Mouse (Mus musculus) forebrain, embryonic 13.5 days (tissue): ENCODE measurements around the gene Zan. TPM values are rescaled to one million over a fixed set of nuclear protein-coding genes. Genes with fewer than 3 reads are reported as not detected.

Source experiments
- ATAC-seq: fragments of 200-750 bp; cut with Nextera tagmentation; 2 replicates; pipeline ENCODE4 v1.8.0; 2017
- H3K27ac ChIP-seq: fragments of 300-500 bp; sonication (generic); 2 replicates; pipeline ENCODE4 v1.5.1; 2015; ENCODE audit warnings: inconsistent platforms, mild to moderate bottlenecking, moderate library complexity
- H3K27me3 ChIP-seq: fragments of 300-500 bp; sonication (generic); 2 replicates; pipeline ENCODE4 v1.6.1; 2015; ENCODE audit warnings: mild to moderate bottlenecking, inconsistent platforms
- H3K36me3 ChIP-seq: fragments of 300-500 bp; sonication (generic); 2 replicates; pipeline ENCODE4 v1.6.1; 2015; ENCODE audit warnings: mild to moderate bottlenecking, inconsistent platforms; ENCODE audit not compliant: poor library complexity, severe bottlenecking
- H3K4me1 ChIP-seq: fragments of 300-500 bp; sonication (generic); 2 replicates; pipeline ENCODE4 v1.6.1; 2015; ENCODE audit warnings: inconsistent platforms
- H3K4me2 ChIP-seq: fragments of 300-500 bp; sonication (generic); 2 replicates; pipeline ENCODE4 v1.6.1; 2015; ENCODE audit warnings: inconsistent platforms, mild to moderate bottlenecking, moderate library complexity
- H3K4me3 ChIP-seq: fragments of 300-500 bp; sonication (generic); 2 replicates; pipeline ENCODE4 v1.5.1; 2015; ENCODE audit warnings: mild to moderate bottlenecking, inconsistent platforms
- H3K9ac ChIP-seq: fragments of 300-500 bp; sonication (generic); 2 replicates; pipeline ENCODE4 v1.6.1; 2015; ENCODE audit warnings: mild to moderate bottlenecking, inconsistent platforms
- H3K9me3 ChIP-seq: fragments of 300-500 bp; sonication (generic); replicated peaks from 2 replicates; pipeline ENCODE4 v1.6.1; 2016; ENCODE audit warnings: inconsistent platforms
- WGBS: fragments of 180-500 bp; shearing (Covaris S2); methylation state at CpG from one replicate; pipeline ENCODE4 v1.1.7; 2015; 5-methylcytosine and 5-hydroxymethylcytosine counted together
- polyA plus RNA-seq: library from polyadenylated mRNA; unstranded; fragments of >200 nt; fragmentation: Nextera tagmentation; extraction: Ambion mirVana; gene quantifications from 2 replicates; pipeline ENCODE4 v1.2.1, GENCODE M21; 2015

Zan gene
- polyA plus RNA-seq, result 0.08 and 0.12 TPM in 2 replicates

DNA sequence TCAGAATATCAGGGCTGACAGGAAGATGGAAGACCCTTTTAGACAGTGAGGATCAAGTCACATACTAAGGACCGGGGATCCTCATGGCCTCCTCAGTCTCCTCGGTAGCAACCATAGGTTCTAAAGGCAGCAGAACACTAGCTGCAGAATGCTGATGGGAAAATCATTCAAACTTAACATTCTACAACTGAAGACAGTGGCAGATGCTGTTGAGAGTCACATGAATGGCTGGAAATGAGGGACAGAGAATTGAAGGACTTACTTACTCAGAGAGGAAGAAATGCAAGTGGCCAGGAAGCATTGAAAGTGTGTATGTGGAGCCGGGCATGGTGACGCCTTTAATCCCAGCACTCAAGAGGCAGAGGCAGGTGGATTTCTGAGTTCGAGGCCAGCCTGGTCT is at the start of gene Zan:
Gene Zan (minus strand): TSS at position 101 of the 400 bp plus-strand sequence.
- Histone ChIP-seq H3K27me3 (no peaks in the 10 kb centered on the region), H3K4me3 (no peak within 1 kb of the TSS), H3K36me3 (no peaks in the 10 kb centered on the region), H3K9ac (no peak within 1 kb of the TSS), H3K4me2 (no peak within 1 kb of the TSS), H3K9me3 (no peaks in the 10 kb centered on the region), H3K27ac (no peak within 1 kb of the TSS), H3K4me1 (no peaks in the 10 kb centered on the region)
- 83% methylated on average over 5 of the region's 5 CpGs for WGBS
- no peak for ATAC-seq

DNA sequence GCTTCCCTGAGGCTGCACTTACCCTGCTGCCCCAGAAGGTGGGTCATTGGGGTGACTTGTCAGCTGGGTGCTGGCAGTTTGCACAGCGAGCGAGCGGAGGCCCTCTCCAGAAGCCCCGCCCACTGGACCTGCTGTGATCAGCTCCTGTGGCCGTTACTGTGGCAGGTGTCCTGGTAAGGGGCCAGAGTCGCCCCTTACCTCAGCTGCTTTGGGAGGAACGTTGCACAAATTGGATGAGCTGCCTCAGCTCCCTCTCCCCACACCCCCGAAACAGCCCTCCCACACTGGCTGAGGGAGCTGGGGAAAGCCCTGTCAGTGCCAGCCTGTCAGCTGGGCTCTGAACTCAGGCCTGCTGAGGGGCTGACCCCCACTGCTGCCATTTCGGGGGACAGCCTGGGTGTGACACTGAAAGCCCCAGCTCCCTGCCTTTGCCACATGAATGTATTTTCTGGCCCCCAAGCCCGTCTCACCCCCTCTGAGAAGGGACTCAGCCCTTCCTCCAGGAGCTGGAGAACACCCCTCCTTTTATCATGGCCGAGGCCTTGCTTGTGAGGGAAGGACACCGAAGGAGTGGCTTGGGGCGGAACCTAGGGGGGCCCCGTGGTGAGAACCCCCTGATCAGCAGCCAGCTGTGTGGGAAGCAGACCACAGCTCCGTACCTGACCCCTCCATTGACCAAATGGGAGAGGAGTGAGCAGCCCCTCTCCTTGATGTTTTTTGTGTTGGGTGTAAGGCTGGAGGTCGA is 49.5 kb upstream of the Zan start:
- ATAC-seq, result no peak
- peaks cover 48% of the 10 kb centered on the region for H3K4me1 ChIP-seq
- H3K9ac ChIP-seq, result 0 out of 2 replicates have a peak overlapping the region, but pooled peaks have one; percentile 7
- H3K27ac ChIP-seq, result peak overlapping the region; percentile 77
- H3K4me3 ChIP-seq, result no peak overlapping the region
- no peaks in the 10 kb centered on the region for H3K9me3 ChIP-seq
- H3K27me3 ChIP-seq, result no peaks in the 10 kb centered on the region
- no peak overlapping the region for H3K4me2 ChIP-seq
- H3K36me3 ChIP-seq, result peaks cover 87% of the 10 kb centered on the region
- 39% methylated on average over 16 of the region's 16 CpGs for WGBS

DNA sequence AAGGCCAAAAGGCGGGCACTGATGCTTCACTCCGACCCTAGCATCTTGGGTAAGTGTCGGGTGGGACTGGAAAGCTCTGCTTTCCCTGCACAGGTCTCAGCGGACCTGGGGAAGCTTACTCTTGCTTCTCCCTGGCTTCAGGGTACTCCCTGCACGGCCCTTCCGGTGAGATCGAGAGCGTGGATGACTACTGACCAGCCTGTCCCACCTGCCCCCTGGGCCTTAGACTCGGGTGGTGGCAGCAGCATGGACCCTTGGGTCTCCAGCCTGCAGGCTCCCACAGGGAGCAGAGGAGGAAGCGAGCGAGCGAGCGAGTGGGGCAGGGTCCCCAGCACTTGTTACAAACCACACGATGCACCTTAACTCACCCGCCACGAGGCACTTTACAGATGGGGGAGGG is 48.6 kb upstream of the Zan start:
- Histone ChIP-seq H3K9me3 (no peaks in the 10 kb centered on the region), H3K4me3 (no peak overlapping the region), H3K27me3 (no peaks in the 10 kb centered on the region), H3K9ac (peak overlapping the region; percentile 1; the same call in 1 of the 2 replicates), H3K27ac (peak overlapping the region; percentile 59), H3K4me2 (no peak overlapping the region), H3K36me3 (peaks cover 96% of the 10 kb centered on the region), H3K4me1 (peaks cover 46% of the 10 kb centered on the region)
- no peak for ATAC-seq
- WGBS, result 78% methylated on average over 16 of the region's 16 CpGs

DNA sequence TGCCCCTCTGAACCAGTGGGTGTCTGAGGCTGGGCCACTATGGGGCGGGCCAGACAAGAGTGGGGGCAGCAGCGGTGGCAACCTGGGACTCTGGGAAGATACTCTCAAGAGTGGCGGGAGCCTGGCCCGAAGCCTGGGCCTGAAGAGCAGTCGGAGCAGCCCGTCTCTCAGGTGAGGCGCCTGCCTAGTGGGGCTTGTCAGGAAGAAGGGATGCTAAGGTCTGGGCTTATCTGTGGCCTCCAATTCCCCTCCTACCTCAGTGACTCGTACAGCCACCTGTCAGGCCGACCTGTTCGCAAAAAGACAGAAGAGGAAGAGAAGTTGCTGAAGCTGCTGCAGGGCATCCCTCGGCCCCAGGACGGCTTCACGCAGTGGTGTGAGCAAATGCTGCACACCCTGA is 47.8 kb upstream of the Zan start:
- H3K9ac ChIP-seq, result 0 out of 2 replicates have a peak overlapping the region, but pooled peaks have one; percentile 1
- H3K27me3 ChIP-seq, result no peaks in the 10 kb centered on the region
- H3K4me1 ChIP-seq, result peaks cover 38% of the 10 kb centered on the region
- no peak overlapping the region for H3K4me3 ChIP-seq
- H3K4me2 ChIP-seq, result no peak overlapping the region
- 87% methylated on average over 13 of the region's 13 CpGs for WGBS
- H3K9me3 ChIP-seq, result no peaks in the 10 kb centered on the region
- H3K27ac ChIP-seq, result peak overlapping the region; percentile 59; the same call in 1 of the 2 replicates
- peaks cover 99% of the 10 kb centered on the region for H3K36me3 ChIP-seq
- no peak for ATAC-seq

DNA sequence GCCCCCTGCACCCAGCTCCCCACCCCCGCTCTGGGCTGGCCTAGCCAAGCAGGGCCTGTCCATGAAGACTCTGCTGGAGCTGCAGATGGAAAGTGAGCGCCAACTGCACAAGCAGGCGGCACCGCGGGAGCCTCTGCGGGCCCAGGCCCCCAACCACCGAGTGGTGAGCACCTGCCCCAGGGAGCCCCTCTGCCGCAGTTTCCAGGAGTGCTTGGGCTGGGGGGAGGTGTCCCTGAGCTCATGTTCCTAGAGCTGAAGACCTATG is 47.3 kb upstream of the Zan start:
- no peak overlapping the region for H3K4me3 ChIP-seq
- H3K4me1 ChIP-seq, result peaks cover 33% of the 10 kb centered on the region
- WGBS, result 84% methylated on average over 8 of the region's 8 CpGs
- ATAC-seq, result no peak
- no peak overlapping the region for H3K27ac ChIP-seq
- no peaks in the 10 kb centered on the region for H3K27me3 ChIP-seq
- H3K36me3 ChIP-seq, result peaks cover 99% of the 10 kb centered on the region
- H3K9me3 ChIP-seq, result no peaks in the 10 kb centered on the region
- no peak overlapping the region for H3K4me2 ChIP-seq
- 0 out of 2 replicates have a peak overlapping the region, but pooled peaks have one; percentile 1 for H3K9ac ChIP-seq

DNA sequence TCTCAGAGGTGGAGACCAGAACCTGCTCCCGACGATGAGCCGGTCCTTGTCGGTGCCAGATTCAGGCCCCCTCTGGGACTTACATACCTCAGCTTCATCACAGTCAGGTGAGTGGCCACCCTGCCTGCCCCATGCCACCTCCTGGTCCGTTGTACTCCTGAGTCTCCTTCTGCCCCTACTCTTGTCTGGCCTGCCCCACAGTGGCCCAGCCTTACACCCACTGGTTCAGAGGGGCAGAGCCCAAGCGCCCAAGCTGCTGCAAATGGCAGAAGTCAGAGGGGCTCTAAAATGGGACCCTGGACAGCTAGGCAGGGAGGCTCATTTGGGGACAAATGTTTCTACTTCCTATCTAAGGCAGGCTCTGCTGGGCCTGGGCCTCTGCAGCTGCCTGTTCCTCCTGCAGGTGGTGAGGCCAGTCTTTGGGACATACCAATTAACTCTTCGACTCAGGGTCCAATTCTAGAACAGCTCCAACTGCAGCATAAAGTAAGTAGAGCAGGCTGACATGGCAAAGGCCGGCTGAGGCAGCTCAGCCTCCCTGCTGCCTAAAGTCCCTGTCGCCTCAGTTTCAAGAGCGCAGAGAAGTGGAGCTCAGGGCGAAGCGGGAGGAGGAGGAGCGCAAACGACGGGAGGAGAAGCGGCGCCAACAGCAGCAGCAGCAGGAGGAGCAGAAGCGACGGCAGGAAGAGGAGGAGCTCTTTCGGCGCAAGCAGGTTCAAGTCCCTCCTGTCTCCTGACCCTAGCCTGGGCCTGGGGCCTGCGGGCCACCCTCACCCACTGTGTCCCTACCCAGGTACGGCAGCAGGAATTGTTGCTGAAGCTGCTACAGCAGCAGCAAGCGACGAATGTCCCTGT is 46.8 kb upstream of the Zan start:
- WGBS, result 82% methylated on average over 25 of the region's 25 CpGs
- peaks cover 99% of the 10 kb centered on the region for H3K36me3 ChIP-seq
- ATAC-seq, result no peak
- no peak overlapping the region for H3K9ac ChIP-seq
- H3K4me3 ChIP-seq, result no peak overlapping the region
- no peak overlapping the region for H3K4me2 ChIP-seq
- H3K27me3 ChIP-seq, result no peaks in the 10 kb centered on the region
- peaks cover 30% of the 10 kb centered on the region for H3K4me1 ChIP-seq
- peak overlapping the region; percentile 48; the same call in 1 of the 2 replicates for H3K27ac ChIP-seq
- H3K9me3 ChIP-seq, result no peaks in the 10 kb centered on the region

DNA sequence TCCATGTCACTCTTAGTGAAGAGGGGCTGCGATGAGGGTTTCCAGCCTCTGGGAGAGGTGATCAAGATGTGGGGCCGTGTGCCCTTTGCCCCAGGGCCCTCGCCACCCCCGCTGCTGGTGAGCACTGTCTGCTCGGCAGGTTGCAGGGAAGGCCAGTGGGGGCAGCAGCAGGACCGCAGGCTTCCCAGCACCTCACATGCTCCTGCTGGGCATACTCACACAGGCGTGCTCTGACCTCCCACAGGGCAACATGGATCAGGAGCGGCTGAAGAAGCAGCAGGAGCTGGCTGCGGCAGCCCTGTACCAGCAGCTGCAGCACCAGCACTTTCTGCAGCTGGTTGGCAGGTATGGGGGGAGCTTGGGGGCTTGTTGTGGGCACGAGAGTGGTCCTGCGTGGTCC is 45.8 kb upstream of the Zan start:
- no peak overlapping the region for H3K4me2 ChIP-seq
- 82% methylated on average over 11 of the region's 11 CpGs for WGBS
- H3K36me3 ChIP-seq, result peaks cover 97% of the 10 kb centered on the region
- H3K4me3 ChIP-seq, result no peak overlapping the region
- 0 out of 2 replicates have a peak overlapping the region, but pooled peaks have one; percentile 48 for H3K27ac ChIP-seq
- H3K9ac ChIP-seq, result no peak overlapping the region
- no peaks in the 10 kb centered on the region for H3K27me3 ChIP-seq
- ATAC-seq, result no peak
- H3K4me1 ChIP-seq, result peaks cover 22% of the 10 kb centered on the region
- H3K9me3 ChIP-seq, result no peaks in the 10 kb centered on the region

DNA sequence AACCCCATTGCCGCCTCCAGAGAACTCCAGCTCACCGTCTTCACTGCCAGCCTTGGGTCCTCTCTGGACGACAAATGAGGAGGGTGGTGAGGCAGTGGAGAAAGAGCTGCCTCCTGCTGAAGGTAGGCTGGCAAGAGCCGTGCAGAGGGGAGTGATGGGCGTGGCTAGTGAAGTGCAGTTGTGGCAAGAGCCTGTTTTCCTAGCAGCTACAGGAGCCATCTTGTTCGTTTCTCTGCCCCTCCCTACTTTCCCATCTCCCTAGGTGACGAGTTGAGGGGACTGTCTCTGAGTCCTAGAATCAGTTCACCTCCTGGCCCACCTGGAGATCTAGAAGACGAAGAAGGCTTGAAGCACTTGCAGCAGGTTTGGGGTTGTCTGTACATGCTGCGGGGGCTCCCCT is 45.0 kb upstream of the Zan start:
- no peak for ATAC-seq
- Histone ChIP-seq H3K36me3 (peaks cover 89% of the 10 kb centered on the region), H3K4me2 (no peak overlapping the region), H3K9me3 (no peaks in the 10 kb centered on the region), H3K4me1 (peaks cover 16% of the 10 kb centered on the region), H3K27ac (no peak overlapping the region), H3K27me3 (no peaks in the 10 kb centered on the region), H3K4me3 (no peak overlapping the region), H3K9ac (no peak overlapping the region)
- 81% methylated on average over 9 of the region's 9 CpGs for WGBS

DNA sequence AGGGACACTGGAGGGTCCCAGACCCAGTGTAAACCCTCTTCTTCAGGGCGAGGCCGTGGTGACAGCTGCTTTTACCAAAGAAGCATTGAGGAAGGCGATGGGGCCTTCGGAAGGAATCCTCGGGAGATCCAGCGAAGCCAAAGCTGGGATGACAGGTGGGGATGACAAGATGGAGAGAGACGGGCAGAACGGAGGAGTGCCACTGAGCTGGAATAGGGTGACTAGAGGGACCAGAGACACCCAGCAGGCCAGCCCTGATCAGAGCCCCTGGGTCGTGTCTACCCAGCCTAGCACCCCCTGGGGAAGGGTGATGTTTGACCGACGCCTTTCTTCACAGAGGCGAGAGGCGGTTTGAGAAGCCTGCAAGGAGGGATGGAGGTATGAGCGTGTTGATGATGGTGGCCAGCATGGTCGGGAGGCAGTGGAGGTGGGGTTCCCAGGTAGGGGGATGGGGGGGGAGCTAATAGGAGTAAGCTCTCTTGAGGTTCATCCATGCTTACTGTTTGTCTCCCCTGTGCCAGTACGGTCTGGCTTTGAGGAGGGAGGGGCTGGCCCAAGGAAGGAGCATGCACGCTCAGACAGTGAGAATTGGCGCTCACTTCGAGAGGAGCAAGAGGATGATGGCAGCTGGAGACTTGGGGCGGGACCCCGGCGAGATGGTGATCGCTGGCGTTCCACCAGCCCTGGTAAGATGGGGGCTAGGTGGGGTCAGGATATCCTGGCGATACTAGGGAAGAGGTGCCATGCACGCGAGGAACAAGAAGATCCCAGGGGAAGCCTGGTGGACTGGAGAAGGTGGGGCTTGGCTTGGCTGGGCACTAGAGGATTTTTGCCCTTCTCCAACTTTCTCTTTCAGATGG is 43.1 kb upstream of the Zan start:
- H3K27me3 ChIP-seq, result no peaks in the 10 kb centered on the region
- H3K36me3 ChIP-seq, result peaks cover 73% of the 10 kb centered on the region
- ATAC-seq, result no peak
- H3K4me1 ChIP-seq, result peaks cover 9% of the 10 kb centered on the region; the same call in 1 of the 2 replicates
- no peak overlapping the region for H3K27ac ChIP-seq
- H3K4me2 ChIP-seq, result no peak overlapping the region
- H3K9me3 ChIP-seq, result no peaks in the 10 kb centered on the region
- no peak overlapping the region for H3K4me3 ChIP-seq
- WGBS, result 94% methylated on average over 27 of the region's 27 CpGs
- H3K9ac ChIP-seq, result no peak overlapping the region

DNA sequence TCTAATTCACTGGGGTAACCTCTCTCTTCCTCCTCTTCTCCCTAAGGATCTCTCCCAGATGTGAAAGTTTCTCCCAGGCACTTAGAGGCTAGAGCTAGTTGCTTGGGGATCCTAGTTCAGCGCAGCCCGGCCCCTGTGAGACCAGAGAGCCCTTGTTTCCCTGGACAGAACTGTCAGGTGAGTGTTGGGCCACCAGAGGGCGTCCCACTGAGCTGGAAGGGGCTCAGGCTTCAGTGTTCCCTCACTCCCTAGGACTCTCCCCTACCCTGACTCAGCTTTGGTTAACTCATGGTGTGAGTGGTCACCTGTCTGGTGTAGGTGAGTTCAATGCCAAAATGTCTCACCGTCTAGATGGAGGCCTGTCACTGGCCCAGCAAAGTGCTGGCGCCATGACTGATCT is 41.6 kb upstream of the Zan start, which contains the start of gene Gigyf1:
Gene Gigyf1 (plus strand): TSS at position 113 of the 400 bp plus-strand sequence.
- no peak within 1 kb of the TSS for H3K4me2 ChIP-seq
- no peaks in the 10 kb centered on the region for H3K9me3 ChIP-seq
- H3K27ac ChIP-seq, result no peak within 1 kb of the TSS
- 82% methylated on average over 5 of the region's 5 CpGs for WGBS
- peaks cover 65% of the 10 kb centered on the region for H3K36me3 ChIP-seq
- H3K9ac ChIP-seq, result no peak within 1 kb of the TSS
- peaks cover 23% of the 10 kb centered on the region for H3K4me1 ChIP-seq
- no peaks in the 10 kb centered on the region for H3K27me3 ChIP-seq
- no peak within 1 kb of the TSS for H3K4me3 ChIP-seq
- ATAC-seq, result no peak; the same call in 1 of the 2 replicates

DNA sequence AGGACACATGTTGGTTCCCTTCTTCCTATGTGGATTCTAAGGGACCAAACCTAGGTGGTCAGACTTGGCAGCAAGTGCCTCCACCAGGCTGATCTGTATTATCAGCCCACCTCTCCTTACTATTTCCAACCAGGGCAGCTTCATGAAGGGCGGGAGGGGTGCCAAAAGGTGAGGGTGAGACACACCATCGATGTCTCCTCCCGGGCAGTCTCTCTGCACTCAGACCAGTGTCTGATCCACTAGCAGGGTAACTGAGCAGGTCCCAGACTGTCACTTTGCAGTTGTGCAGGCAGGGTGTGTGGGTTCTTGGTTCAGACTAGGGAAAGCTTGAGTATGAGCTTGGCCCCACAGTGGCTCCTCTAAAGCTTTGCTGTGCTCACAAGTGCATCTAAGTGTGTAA is 37.9 kb upstream of the Zan start:
- H3K36me3 ChIP-seq, result peaks cover 29% of the 10 kb centered on the region
- no peaks in the 10 kb centered on the region for H3K27me3 ChIP-seq
- 97% methylated on average over 3 of the region's 3 CpGs for WGBS
- ATAC-seq, result no peak
- H3K9me3 ChIP-seq, result no peaks in the 10 kb centered on the region
- H3K9ac ChIP-seq, result no peak overlapping the region
- H3K4me3 ChIP-seq, result no peak overlapping the region
- H3K4me1 ChIP-seq, result peaks cover 48% of the 10 kb centered on the region
- no peak overlapping the region for H3K27ac ChIP-seq
- H3K4me2 ChIP-seq, result no peak overlapping the region
